Mouse (Mus musculus): ENCODE results near the gene Tec.

- TF ChIP-seq CHD2 (IDR thresholded peaks at IDR 0.05; ENCODE audit: low read depth, low read length) (no peak), ZC3H11A (IDR thresholded peaks at IDR 0.05; ENCODE audit: borderline replicate concordance, low read depth, low read length) (no peak), MAFK (IDR thresholded peaks at IDR 0.05; ENCODE audit: insufficient read depth, low read depth, low read length) (no peak), HCFC1 (IDR thresholded peaks at IDR 0.05; ENCODE audit: borderline replicate concordance, insufficient read depth, low read length) (no peak)
These were observed 158.3 kb downstream of the Tec start for GRCm38 (mm10) chr5:72709976-72710375.

All from ES-E14 (cell line).